Mouse (Mus musculus) bone marrow, adult 2 months (tissue): Measurements from ENCODE around the gene Acadl. TPM values are rescaled to one million over a fixed set of nuclear protein-coding genes. Genes with fewer than 3 reads are reported as not detected.

Source experiments
- H3K27ac ChIP-seq: fragments of 200-500 bp; 2 replicates; pipeline ENCODE4 v1.5.1; 2012; ENCODE audit warnings: low read depth, mild to moderate bottlenecking, control low read depth, inconsistent platforms, low read length; ENCODE audit not compliant: control insufficient read depth, poor library complexity, insufficient read depth
- H3K4me1 ChIP-seq: fragments of 200-500 bp; 2 replicates; pipeline ENCODE4 v1.6.1; 2011; ENCODE audit warnings: low read length; ENCODE audit not compliant: control insufficient read depth, insufficient read depth
- H3K4me3 ChIP-seq: fragments of 200-500 bp; replicated peaks from 2 replicates; pipeline ENCODE3; 2011; ENCODE audit warnings: mild to moderate bottlenecking, low read depth, low read length, control low read depth; ENCODE audit not compliant: control insufficient read depth
- CTCF ChIP-seq: fragments of 200-500 bp; IDR thresholded peaks from 2 replicates; pipeline ENCODE4 v1.5.1; 2011; ENCODE audit warnings: low read length, control low read depth; ENCODE audit not compliant: control insufficient read depth, insufficient read depth
- POLR2A ChIP-seq: fragments of 200-500 bp; IDR thresholded peaks from 2 replicates; pipeline ENCODE4 v1.6.1; 2011; ENCODE audit warnings: low read depth, mild to moderate bottlenecking, control low read depth, low read length, borderline replicate concordance; ENCODE audit not compliant: control insufficient read depth
- WGBS: fragments of 180-500 bp; shearing (Covaris S2); methylation state at CpG from one replicate; pipeline ENCODE4 v1.1.7; 2018; 5-methylcytosine and 5-hydroxymethylcytosine counted together
- polyA plus RNA-seq: library from polyadenylated mRNA; stranded (reverse); fragments of >200 nt; gene quantifications from 2 replicates; pipeline ENCODE4 v1.2.4, GENCODE M21; 2011; ENCODE audit warnings: low replicate concordance; ENCODE audit not compliant: missing spikeins, insufficient read depth, insufficient read length

Acadl gene
- polyA plus RNA-seq, 1 experiment = 42.7 TPM

DNA sequence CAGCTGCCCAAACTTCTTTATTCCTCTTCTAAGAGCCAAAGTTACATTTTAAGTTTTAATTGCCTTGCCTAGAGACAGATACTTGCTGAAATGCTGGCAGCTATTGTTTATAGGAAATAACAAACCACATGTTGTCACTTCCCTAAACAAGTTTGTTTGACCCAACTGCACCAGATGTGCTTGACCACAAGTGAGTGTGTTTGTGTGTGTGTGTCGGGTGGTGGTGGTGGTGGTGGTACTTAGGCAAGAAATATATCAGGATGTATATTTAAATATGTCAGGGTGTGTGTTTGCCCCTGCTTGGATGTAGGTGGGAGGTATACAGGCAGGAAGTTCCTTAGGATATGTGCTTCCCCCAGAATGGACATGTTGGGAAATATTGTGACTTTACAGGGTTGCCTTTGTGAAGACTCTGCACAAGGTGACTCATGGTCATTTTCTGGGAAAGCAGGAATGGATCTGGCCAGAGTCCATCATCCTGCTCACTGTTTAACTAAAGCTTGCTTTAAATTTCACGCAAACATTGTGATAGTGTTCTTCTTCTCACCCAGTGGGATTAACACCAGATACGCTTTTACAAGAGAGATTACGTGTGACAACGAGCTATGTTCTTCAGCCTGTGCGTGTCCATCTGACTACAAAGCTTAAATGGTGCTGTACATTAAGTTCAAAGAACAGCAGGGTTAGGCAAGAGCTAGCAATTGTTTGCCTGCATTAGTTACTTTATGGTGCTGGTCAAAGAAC, 32.2 kb upstream of the Acadl start:
- no peak overlapping the region for H3K4me3 ChIP-seq
- TF ChIP-seq POLR2A (no peak), CTCF (no peak)
- no peaks in the 10 kb centered on the region; the same call in 1 of the 2 replicates for H3K4me1 ChIP-seq
- no peak overlapping the region for H3K27ac ChIP-seq
- 62% methylated on average over 6 of the region's 6 CpGs for WGBS

DNA sequence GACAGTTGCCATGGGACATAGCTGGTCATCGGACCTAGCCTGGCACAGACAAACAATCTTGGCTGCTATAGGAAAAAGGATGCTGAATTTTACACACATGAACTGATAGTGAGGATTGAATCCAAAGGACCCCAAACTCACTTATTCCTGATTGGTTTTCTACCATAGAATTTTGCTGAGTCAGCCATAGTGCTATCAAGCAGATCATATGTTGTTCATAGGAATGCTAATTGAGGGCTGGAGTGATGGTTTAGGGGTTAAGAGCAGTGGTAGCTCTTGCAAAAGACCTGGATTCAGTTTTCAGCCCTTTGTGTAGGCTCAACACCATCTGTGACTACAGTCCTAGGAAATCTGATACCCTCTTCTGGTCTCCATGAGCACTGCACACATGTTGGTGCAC, 24.1 kb upstream of the Acadl start:
- TF ChIP-seq CTCF = no peak
- WGBS = 92% methylated on average over 1 of the region's 1 CpGs
- no peaks in the 10 kb centered on the region for H3K4me1 ChIP-seq

DNA sequence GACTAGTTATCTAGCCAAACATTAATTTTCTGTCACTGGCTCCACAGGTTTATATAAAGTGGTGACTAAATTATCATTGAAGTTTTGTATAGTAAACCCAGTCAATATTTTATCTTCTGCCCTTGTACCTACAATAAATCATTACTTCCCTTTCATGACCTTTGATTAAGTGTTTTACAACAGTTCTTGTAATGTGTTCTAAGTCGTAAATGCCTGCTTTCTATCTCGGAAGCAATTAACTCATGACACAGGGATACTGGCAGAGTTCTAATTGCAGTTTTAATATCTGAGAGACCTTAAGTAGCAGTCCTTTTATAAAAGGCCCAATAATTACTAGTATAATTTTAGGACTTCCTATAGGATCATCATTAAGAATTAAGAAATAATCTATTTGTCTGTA, 17.1 kb upstream of the Acadl start:
- no peak overlapping the region for H3K27ac ChIP-seq
- no peaks in the 10 kb centered on the region for H3K4me1 ChIP-seq
- 80% methylated on average over 2 of the region's 2 CpGs for WGBS
- no peak overlapping the region for H3K4me3 ChIP-seq
- no peak for TF ChIP-seq CTCF
- no peak for TF ChIP-seq POLR2A

More for the DNA sequence above, 24.1 kb upstream of the Acadl start:
- no peak overlapping the region for H3K27ac ChIP-seq
- H3K4me3 ChIP-seq = no peak overlapping the region

DNA sequence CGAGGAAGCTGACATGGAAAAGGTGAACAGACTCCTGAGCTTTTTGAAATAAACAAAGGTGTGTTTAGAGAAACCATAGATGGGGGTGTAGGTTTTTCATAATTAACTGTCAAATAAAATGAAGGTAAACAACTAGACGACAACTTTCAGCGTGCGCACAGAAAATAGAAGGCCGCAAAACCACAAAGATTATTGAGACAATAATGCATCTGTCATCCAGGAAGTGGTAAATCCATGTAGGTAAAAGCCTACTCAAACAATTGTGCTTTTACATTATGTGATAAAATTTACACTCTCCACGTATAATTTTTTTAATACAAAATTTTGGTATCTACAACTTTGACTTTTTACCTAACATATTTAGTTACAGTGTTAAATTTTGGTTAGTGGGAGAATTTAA, 11.7 kb upstream of the Acadl start:
- no peak for TF ChIP-seq CTCF
- TF ChIP-seq POLR2A = no peak
- H3K27ac ChIP-seq = no peak overlapping the region
- H3K4me1 ChIP-seq = no peaks in the 10 kb centered on the region

DNA sequence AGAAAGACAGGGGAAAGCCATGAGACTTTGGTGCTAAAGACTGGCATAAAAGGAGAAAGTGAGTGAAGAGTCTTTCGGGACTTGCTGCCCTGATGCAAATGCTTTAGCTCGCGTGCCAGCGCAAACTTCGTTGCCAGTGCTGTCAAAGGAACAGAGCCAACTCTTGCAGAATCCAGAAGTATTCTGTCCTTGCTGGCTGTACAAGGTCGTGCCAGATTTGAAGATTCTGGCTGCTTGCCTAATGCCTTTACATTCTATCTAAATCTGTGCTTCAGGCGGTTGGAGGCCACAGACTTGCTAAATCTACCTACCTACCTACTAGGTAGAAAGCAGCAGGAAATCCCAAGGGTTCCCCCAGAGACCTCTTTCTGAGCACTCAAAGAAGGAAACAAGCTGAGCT, 8.5 kb upstream of the Acadl start:
- Histone ChIP-seq H3K27ac (no peak overlapping the region), H3K4me1 (no peaks in the 10 kb centered on the region), H3K4me3 (no peak overlapping the region)
- WGBS = 85% methylated on average over 7 of the region's 7 CpGs
- no peak for TF ChIP-seq POLR2A
- TF ChIP-seq CTCF = no peak

More for the DNA sequence above, 11.7 kb upstream of the Acadl start:
- WGBS = 70% methylated on average over 6 of the region's 6 CpGs
- no peak overlapping the region for H3K4me3 ChIP-seq

DNA sequence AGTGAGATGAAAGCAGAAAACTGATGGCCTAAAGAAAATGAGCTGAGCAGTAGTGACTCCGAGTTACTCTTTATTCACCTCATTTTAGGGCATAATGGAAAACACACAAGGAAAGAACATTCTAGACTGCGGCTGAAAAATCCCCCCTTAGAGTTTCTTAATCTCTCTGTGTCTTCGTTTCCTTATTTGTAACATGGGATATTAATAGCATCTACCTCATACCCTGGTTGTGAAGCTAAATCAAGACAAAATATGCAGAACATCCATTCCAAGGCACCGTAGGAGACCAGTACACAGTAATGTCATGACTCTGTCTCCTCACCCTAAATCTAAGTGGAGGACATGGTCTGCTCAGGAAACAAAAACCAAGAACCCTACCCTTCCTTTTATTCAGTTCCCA, 2.6 kb upstream of the Acadl start:
- no peak overlapping the region for H3K27ac ChIP-seq
- no peak for TF ChIP-seq CTCF
- TF ChIP-seq POLR2A = no peak
- 45% methylated on average over 4 of the region's 4 CpGs for WGBS
- H3K4me1 ChIP-seq = no peaks in the 10 kb centered on the region; the same call in 1 of the 2 replicates
- no peak overlapping the region for H3K4me3 ChIP-seq

DNA sequence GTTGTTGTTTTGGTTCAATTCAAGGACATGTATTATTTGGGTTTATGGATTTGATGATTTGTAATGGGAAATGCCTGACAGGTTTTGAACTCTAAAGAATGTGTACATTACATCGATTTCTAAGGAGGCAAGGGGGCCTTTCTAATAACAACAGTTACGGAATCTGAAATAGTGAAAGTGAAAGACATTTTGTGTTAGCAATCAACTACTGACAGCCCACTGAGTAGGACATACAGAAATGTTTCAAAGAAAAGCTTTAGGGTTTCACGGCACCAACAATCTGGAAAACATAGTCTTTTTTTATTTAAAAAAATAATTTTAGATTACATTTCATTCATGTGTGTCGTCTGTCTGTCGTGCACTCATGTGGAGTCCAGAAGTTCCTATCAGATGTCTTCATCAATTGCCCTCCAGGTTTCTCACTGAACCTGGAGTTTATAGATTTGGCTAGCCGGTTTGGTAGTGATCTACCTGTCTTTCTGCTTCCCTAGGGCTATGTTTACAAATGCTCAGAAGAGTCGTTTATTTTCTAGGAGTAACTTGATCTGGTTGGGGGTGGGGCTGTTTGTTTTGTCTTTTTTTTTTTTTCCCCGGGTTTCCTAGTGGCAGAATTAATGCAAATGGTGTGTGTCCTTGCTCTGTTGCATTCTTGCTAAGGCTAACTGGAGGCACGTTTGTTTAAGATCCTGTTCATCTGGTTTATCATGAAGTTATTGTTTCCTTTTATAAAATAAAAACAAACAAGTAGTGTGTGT, 841 bp upstream of the Acadl start:
- Histone ChIP-seq H3K4me1 (no peaks in the 10 kb centered on the region; the same call in 1 of the 2 replicates), H3K4me3 (peak overlapping the region; percentile 87), H3K27ac (no peak overlapping the region)
- WGBS = 1% methylated on average over 9 of the region's 9 CpGs
- TF ChIP-seq CTCF (no peak), POLR2A (no peak)

DNA sequence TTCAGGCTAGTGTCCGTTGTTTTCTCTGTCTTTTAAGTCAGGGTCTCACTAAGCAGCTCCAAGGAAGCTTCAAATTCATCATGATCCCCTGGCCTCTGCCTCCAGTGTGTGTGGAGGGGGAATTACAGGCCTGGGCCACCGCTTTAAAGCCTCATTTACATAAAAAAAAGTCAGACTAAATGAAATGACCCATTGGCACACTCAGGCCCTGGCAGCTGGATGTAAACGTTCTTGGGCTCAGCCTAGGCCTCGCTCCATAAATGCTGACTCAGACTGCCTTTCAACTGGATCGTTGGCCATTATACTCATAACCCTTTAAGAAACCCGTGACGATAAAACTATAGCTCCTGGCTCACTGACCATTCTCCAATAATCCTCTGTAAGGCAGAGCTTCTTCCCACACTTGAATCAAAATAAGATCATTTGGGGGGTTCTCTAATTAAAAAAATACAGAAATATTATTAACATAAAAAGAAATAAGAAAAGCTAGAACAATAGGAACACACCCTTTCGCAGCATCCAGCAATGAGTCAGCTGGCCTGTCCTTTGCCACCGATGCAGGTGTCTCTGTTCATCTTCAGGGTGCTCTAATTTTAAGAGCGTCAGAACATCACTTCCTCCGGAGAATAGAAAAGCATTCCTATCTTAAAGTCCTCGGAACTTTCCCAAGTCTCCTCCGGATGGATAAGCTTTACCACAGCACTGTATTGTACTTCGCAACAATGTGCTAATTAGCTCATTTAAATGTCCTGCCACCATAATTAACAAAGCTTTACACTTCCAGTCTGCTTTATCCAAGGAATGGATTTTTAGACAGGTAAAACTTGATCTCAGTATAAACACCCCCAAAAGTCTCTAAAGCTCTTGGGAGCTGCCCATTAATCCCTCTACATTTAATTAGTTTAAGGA, 1.1 kb downstream of the Acadl start:
- Histone ChIP-seq H3K27ac (no peak overlapping the region), H3K4me3 (peak overlapping the region; percentile 83), H3K4me1 (no peaks in the 10 kb centered on the region; the same call in 1 of the 2 replicates)
- TF ChIP-seq POLR2A (no peak), CTCF (no peak)
- WGBS = 24% methylated on average over 14 of the region's 14 CpGs
